Mouse (Mus musculus) neural tube, embryonic 13.5 days (tissue): ENCODE measurements around the gene Rfwd3. TPM values are rescaled to one million over a fixed set of nuclear protein-coding genes. Genes with fewer than 3 reads are reported as not detected.
A peak's percentile ranks its signal among the peaks of the same experiment; 100 is the strongest.
"Not testable (repeated sequence)": the region's sequence is repeated elsewhere in the genome, so short reads cannot be mapped to it uniquely, and the experiment has no call there.

Experiments
- ATAC-seq: fragments of 200-750 bp; cut with Nextera tagmentation; 2 replicates; pipeline ENCODE4 v1.8.0; 2017; ENCODE audit warnings: low read depth, mild to moderate bottlenecking, moderate TSS enrichment, moderate library complexity
- H3K27ac ChIP-seq: fragments of 300-500 bp; sonication (generic); replicated peaks from 2 replicates; pipeline ENCODE4 v1.5.1; 2015; ENCODE audit warnings: moderate library complexity, mild to moderate bottlenecking, inconsistent platforms
- H3K27me3 ChIP-seq: fragments of 300-500 bp; sonication (generic); 2 replicates; pipeline ENCODE4 v1.6.1; 2015; ENCODE audit warnings: mild to moderate bottlenecking, inconsistent platforms
- H3K36me3 ChIP-seq: fragments of 300-500 bp; sonication (generic); 2 replicates; pipeline ENCODE4 v1.6.1; 2015; ENCODE audit warnings: mild to moderate bottlenecking, inconsistent platforms
- H3K4me1 ChIP-seq: fragments of 300-500 bp; sonication (generic); replicated peaks from 2 replicates; pipeline ENCODE4 v1.6.1; 2015; ENCODE audit warnings: inconsistent platforms
- H3K4me2 ChIP-seq: fragments of 300-500 bp; sonication (generic); 2 replicates; pipeline ENCODE4 v1.6.1; 2015; ENCODE audit warnings: inconsistent platforms, mild to moderate bottlenecking, moderate library complexity
- H3K4me3 ChIP-seq: fragments of 300-500 bp; sonication (generic); 2 replicates; pipeline ENCODE4 v1.5.1; 2015; ENCODE audit warnings: mild to moderate bottlenecking, inconsistent platforms
- H3K9ac ChIP-seq: fragments of 300-500 bp; sonication (generic); 2 replicates; pipeline ENCODE4 v1.6.1; 2015; ENCODE audit warnings: moderate library complexity, mild to moderate bottlenecking, inconsistent platforms
- H3K9me3 ChIP-seq: fragments of 300-500 bp; sonication (generic); 2 replicates; pipeline ENCODE4 v1.6.1; 2016; ENCODE audit warnings: inconsistent platforms
- WGBS: fragments of 180-500 bp; shearing (Covaris S2); methylation state at CpG from one replicate; pipeline ENCODE4 v1.1.7; 2015; 5-methylcytosine and 5-hydroxymethylcytosine counted together
- polyA plus RNA-seq: library from polyadenylated mRNA; unstranded; fragments of >200 nt; fragmentation: Nextera tagmentation; extraction: Ambion mirVana; gene quantifications from 2 replicates; pipeline ENCODE4 v1.2.1, GENCODE M21; 2015

Gene Rfwd3
- polyA plus RNA-seq, 1 experiment from 2014 or later: 26.9 TPM

GRCm38 (mm10) chr8:111266161-111266560, 33.9 kb downstream of the Rfwd3 start:
- H3K27me3 ChIP-seq, ATAC-seq, H3K4me1 ChIP-seq, H3K4me3 ChIP-seq, H3K27ac ChIP-seq, H3K9ac ChIP-seq, H3K36me3 ChIP-seq, H3K9me3 ChIP-seq, H3K4me2 ChIP-seq: not testable (repeated sequence)
- 74% methylated on average over 7 of the region's 7 CpGs for WGBS

GRCm38 (mm10) chr8:111264693-111265220, 35.3 kb downstream of the Rfwd3 start:
- Histone ChIP-seq H3K4me2 (no peak overlapping the region), H3K4me1 (no peaks in the 10 kb centered on the region), H3K27ac (no peak overlapping the region), H3K9ac (no peak overlapping the region), H3K36me3 (no peaks in the 10 kb centered on the region), H3K4me3 (no peak overlapping the region), H3K27me3 (no peaks in the 10 kb centered on the region), H3K9me3 (0 out of 2 replicates have a peak, but pooled peaks cover 2% of the 10 kb centered on the region)
- 81% methylated on average over 2 of the region's 2 CpGs for WGBS
- no peak for ATAC-seq

GRCm38 (mm10) chr8:111261981-111262381, 38.0 kb downstream of the Rfwd3 start:
- Histone ChIP-seq H3K9me3 (0 out of 2 replicates have a peak, but pooled peaks cover 2% of the 10 kb centered on the region), H3K27ac (no peak overlapping the region), H3K4me1 (peaks cover 9% of the 10 kb centered on the region), H3K27me3 (no peaks in the 10 kb centered on the region), H3K9ac (no peak overlapping the region), H3K4me2 (no peak overlapping the region), H3K4me3 (no peak overlapping the region), H3K36me3 (no peaks in the 10 kb centered on the region)
- no peak for ATAC-seq
- 84% methylated on average over 4 of the region's 4 CpGs for WGBS

- H3K4me1 ChIP-seq: peaks cover 14% of the 10 kb centered on the region
- no peak overlapping the region for H3K4me2 ChIP-seq
- no peak for ATAC-seq
- no peaks in the 10 kb centered on the region for H3K9me3 ChIP-seq
- no peak overlapping the region for H3K9ac ChIP-seq
- 92% methylated on average over 5 of the region's 5 CpGs for WGBS
- H3K27ac ChIP-seq: no peak overlapping the region
- 0 out of 2 replicates have a peak, but pooled peaks cover 4% of the 10 kb centered on the region for H3K36me3 ChIP-seq
- no peaks in the 10 kb centered on the region for H3K27me3 ChIP-seq
- H3K4me3 ChIP-seq: no peak overlapping the region
These were observed 39.8 kb downstream of the Rfwd3 start for GRCm38 (mm10) chr8:111260251-111260650.

- 0 out of 2 replicates have a peak, but pooled peaks cover 4% of the 10 kb centered on the region for H3K36me3 ChIP-seq
- no peaks in the 10 kb centered on the region for H3K27me3 ChIP-seq
- H3K4me2 ChIP-seq: peak overlapping the region; percentile 66
- H3K4me1 ChIP-seq: peaks cover 14% of the 10 kb centered on the region
- no peaks in the 10 kb centered on the region for H3K9me3 ChIP-seq
- H3K4me3 ChIP-seq: peak overlapping the region; percentile 69
- peak overlapping the region; percentile 96 for H3K9ac ChIP-seq
- peak overlapping the region; percentile 99 for H3K27ac ChIP-seq
- ATAC-seq: 0 out of 2 replicates have a peak, but pooled peaks have one; percentile 4
- 12% methylated on average over 13 of the region's 13 CpGs for WGBS
These were observed 40.6 kb downstream of the Rfwd3 start for GRCm38 (mm10) chr8:111259408-111259741.

- Histone ChIP-seq H3K27me3 (no peaks in the 10 kb centered on the region), H3K4me3 (peak within 1 kb of the TSS; percentile 69), H3K36me3 (0 out of 2 replicates have a peak, but pooled peaks cover 4% of the 10 kb centered on the region), H3K27ac (peak within 1 kb of the TSS; percentile 99), H3K4me2 (peak within 1 kb of the TSS; percentile 66), H3K4me1 (peaks cover 14% of the 10 kb centered on the region), H3K9me3 (no peaks in the 10 kb centered on the region), H3K9ac (peak within 1 kb of the TSS; percentile 96)
- WGBS: under 1% methylated on average over 76 of the region's 76 CpGs
- peak; percentile 96 for ATAC-seq
These were observed 41.2 kb downstream of the Rfwd3 start, which contains the start of gene Glg1 for GRCm38 (mm10) chr8:111258631-111259407. Gene Glg1, minus strand, starts transcription at chr8:111259216.

GRCm38 (mm10) chr8:111258010-111258630, 41.9 kb downstream of the Rfwd3 start:
- peak overlapping the region; percentile 99 for H3K27ac ChIP-seq
- H3K9me3 ChIP-seq: no peaks in the 10 kb centered on the region

GRCm38 (mm10) chr8:111252487-111253112, 47.4 kb downstream of the Rfwd3 start:
- 91% methylated on average over 4 of the region's 4 CpGs for WGBS
- H3K27ac ChIP-seq: no peak overlapping the region
- peaks cover 15% of the 10 kb centered on the region for H3K4me1 ChIP-seq
- 0 out of 2 replicates have a peak, but pooled peaks cover 4% of the 10 kb centered on the region for H3K36me3 ChIP-seq
- no peak overlapping the region for H3K4me2 ChIP-seq
- no peak overlapping the region for H3K9ac ChIP-seq
- H3K27me3 ChIP-seq: no peaks in the 10 kb centered on the region
- ATAC-seq: no peak
- no peaks in the 10 kb centered on the region for H3K9me3 ChIP-seq
- H3K4me3 ChIP-seq: no peak overlapping the region

More at GRCm38 (mm10) chr8:111258010-111258630, 41.9 kb downstream of the Rfwd3 start:
- under 1% methylated on average over 26 of the region's 26 CpGs for WGBS
- Histone ChIP-seq H3K9ac (peak overlapping the region; percentile 96), H3K4me2 (peak overlapping the region; percentile 66), H3K4me3 (peak overlapping the region; percentile 69), H3K27me3 (no peaks in the 10 kb centered on the region), H3K36me3 (0 out of 2 replicates have a peak, but pooled peaks cover 4% of the 10 kb centered on the region), H3K4me1 (peaks cover 14% of the 10 kb centered on the region)
- ATAC-seq: peak; percentile 78

GRCm38 (mm10) chr8:111250111-111250510, 49.9 kb downstream of the Rfwd3 start:
- H3K9me3 ChIP-seq: no peaks in the 10 kb centered on the region
- no peak for ATAC-seq
- H3K27ac ChIP-seq: no peak overlapping the region
- H3K4me2 ChIP-seq: no peak overlapping the region
- no peaks in the 10 kb centered on the region for H3K27me3 ChIP-seq
- no peak overlapping the region for H3K4me3 ChIP-seq
- H3K4me1 ChIP-seq: 0 out of 2 replicates have a peak, but pooled peaks cover 3% of the 10 kb centered on the region
- no peaks in the 10 kb centered on the region for H3K36me3 ChIP-seq
- no peak overlapping the region for H3K9ac ChIP-seq
- 69% methylated on average over 2 of the region's 2 CpGs for WGBS

- H3K27me3 ChIP-seq: no peaks in the 10 kb centered on the region
- no peak overlapping the region for H3K4me2 ChIP-seq
- no peaks in the 10 kb centered on the region for H3K36me3 ChIP-seq
- no peak overlapping the region for H3K4me3 ChIP-seq
- no peak overlapping the region for H3K9ac ChIP-seq
- 0 out of 2 replicates have a peak, but pooled peaks cover 3% of the 10 kb centered on the region for H3K4me1 ChIP-seq
- no peak overlapping the region for H3K27ac ChIP-seq
- ATAC-seq: no peak
- no peaks in the 10 kb centered on the region for H3K9me3 ChIP-seq
These were observed 51.9 kb downstream of the Rfwd3 start for GRCm38 (mm10) chr8:111248136-111248535.

- H3K4me1 ChIP-seq, H3K9ac ChIP-seq, H3K9me3 ChIP-seq, H3K27ac ChIP-seq, ATAC-seq, H3K4me3 ChIP-seq, H3K36me3 ChIP-seq, H3K27me3 ChIP-seq, H3K4me2 ChIP-seq: not testable (repeated sequence)
- 92% methylated on average over 1 of the region's 1 CpGs for WGBS
These were observed 53.2 kb downstream of the Rfwd3 start for GRCm38 (mm10) chr8:111246864-111247263.
